Mouse (Mus musculus) kidney, embryonic 14.5 days (tissue): ENCODE results near the gene Srpk2. TPM values are rescaled to one million over a fixed set of nuclear protein-coding genes. Genes with fewer than 3 reads are reported as not detected.

Experiments used
- ATAC-seq: fragments of 200-750 bp; cut with Nextera tagmentation; 2 replicates; pipeline ENCODE4 v1.8.0; 2017; ENCODE audit warnings: moderate number of reproducible peaks, mild to moderate bottlenecking, moderate TSS enrichment, moderate library complexity; ENCODE audit not compliant: low FRiP score, low TSS enrichment
- H3K27ac ChIP-seq: fragments of 300-500 bp; sonication (generic); 2 replicates; pipeline ENCODE4 v1.5.1; 2014; ENCODE audit warnings: low read depth, mild to moderate bottlenecking, low read length, moderate library complexity, mixed read lengths
- H3K27me3 ChIP-seq: fragments of 300-500 bp; sonication (generic); 2 replicates; pipeline ENCODE4 v1.6.1; 2014; ENCODE audit warnings: mild to moderate bottlenecking, low read length; ENCODE audit not compliant: control insufficient read depth, insufficient read depth
- H3K36me3 ChIP-seq: fragments of 300-500 bp; sonication (generic); 2 replicates; pipeline ENCODE4 v1.6.1; 2014; ENCODE audit warnings: low read length, mixed read lengths; ENCODE audit not compliant: control insufficient read depth, insufficient read depth
- H3K4me1 ChIP-seq: fragments of 300-500 bp; sonication (generic); 2 replicates; pipeline ENCODE4 v1.6.1; 2014; ENCODE audit warnings: low read length, mixed read lengths; ENCODE audit not compliant: control insufficient read depth, insufficient read depth
- H3K4me2 ChIP-seq: fragments of 300-500 bp; sonication (generic); replicated peaks from 2 replicates; pipeline ENCODE4 v1.6.1; 2014; ENCODE audit warnings: low read depth, mild to moderate bottlenecking, low read length
- H3K4me3 ChIP-seq: fragments of 300-500 bp; sonication (generic); 2 replicates; pipeline ENCODE4 v1.5.1; 2014; ENCODE audit warnings: mild to moderate bottlenecking, low read length
- H3K9ac ChIP-seq: fragments of 300-500 bp; sonication (generic); 2 replicates; pipeline ENCODE4 v1.6.1; 2014; ENCODE audit warnings: low read depth, mild to moderate bottlenecking, low read length, moderate library complexity
- H3K9me3 ChIP-seq: fragments of 300-500 bp; sonication (generic); 2 replicates; pipeline ENCODE4 v1.6.1; 2016; ENCODE audit warnings: low read length; ENCODE audit not compliant: control insufficient read depth
- WGBS: fragments of 180-500 bp; shearing (Covaris S2); extraction: QIAGEN DNeasy Blood & Tissue Kit; methylation state at CpG from one replicate; pipeline ENCODE4 v1.1.7; 2014; 5-methylcytosine and 5-hydroxymethylcytosine counted together
- polyA plus RNA-seq: library from polyadenylated mRNA; unstranded; fragments of >200 nt; fragmentation: Nextera tagmentation; extraction: Ambion mirVana; gene quantifications from 2 replicates; pipeline ENCODE4 v1.2.1, GENCODE M21; 2014

The Srpk2 gene
- polyA plus RNA-seq, 1 experiment from 2014 or later = 50.8 TPM

DNA sequence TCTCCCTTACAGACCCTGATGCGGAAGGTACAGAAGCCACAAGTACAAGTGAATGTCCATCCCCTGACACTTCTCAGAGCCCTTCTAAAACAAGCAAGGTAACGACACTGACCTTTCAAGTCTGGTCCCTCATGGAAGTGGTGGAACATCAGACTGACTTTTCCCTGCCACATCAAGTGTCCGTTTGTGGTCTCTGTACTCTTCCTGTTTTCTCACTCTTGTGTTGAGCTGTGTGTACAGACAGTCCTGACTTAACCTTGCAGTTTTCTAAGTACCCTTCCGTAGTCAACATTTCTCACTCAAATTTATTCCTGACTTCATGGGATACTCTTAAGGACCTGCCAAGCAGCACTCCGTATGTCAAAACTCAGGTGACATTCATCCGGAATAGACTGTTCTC is 183.7 kb downstream of the Srpk2 start:
- Histone ChIP-seq H3K9me3 (no peaks in the 10 kb centered on the region), H3K9ac (no peak overlapping the region), H3K36me3 (peaks cover 79% of the 10 kb centered on the region), H3K4me2 (no peak overlapping the region), H3K4me1 (no peaks in the 10 kb centered on the region), H3K4me3 (no peak overlapping the region), H3K27me3 (no peaks in the 10 kb centered on the region), H3K27ac (no peak overlapping the region)
- ATAC-seq = no peak
- WGBS = 91% methylated on average over 6 of the region's 6 CpGs

DNA sequence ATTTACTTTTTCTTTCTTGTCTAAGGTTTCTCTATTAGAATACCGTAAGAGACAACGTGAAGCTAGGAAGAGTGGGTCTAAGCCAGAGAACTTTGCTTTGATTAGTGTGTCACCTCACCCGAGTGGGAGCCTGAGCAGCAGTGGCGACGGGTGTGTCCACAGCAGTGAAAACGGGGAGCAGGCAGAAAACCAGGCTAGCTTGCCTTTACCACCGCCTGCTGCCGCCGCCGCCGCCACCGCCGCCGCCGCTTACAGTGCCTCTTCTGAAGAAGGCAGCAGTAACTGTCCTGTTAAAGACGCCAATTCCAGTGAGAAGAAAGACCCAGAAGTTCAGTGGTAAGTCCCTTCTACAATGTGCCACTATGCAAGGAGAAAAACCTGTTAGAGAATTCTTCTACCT is 185.2 kb downstream of the Srpk2 start:
- H3K36me3 ChIP-seq = peaks cover 83% of the 10 kb centered on the region
- no peak overlapping the region for H3K9ac ChIP-seq
- no peak overlapping the region for H3K4me2 ChIP-seq
- H3K9me3 ChIP-seq = no peaks in the 10 kb centered on the region
- no peaks in the 10 kb centered on the region for H3K4me1 ChIP-seq
- no peak overlapping the region for H3K27ac ChIP-seq
- ATAC-seq = no peak
- no peak overlapping the region for H3K4me3 ChIP-seq
- H3K27me3 ChIP-seq = no peaks in the 10 kb centered on the region
- WGBS = 92% methylated on average over 16 of the region's 16 CpGs

DNA sequence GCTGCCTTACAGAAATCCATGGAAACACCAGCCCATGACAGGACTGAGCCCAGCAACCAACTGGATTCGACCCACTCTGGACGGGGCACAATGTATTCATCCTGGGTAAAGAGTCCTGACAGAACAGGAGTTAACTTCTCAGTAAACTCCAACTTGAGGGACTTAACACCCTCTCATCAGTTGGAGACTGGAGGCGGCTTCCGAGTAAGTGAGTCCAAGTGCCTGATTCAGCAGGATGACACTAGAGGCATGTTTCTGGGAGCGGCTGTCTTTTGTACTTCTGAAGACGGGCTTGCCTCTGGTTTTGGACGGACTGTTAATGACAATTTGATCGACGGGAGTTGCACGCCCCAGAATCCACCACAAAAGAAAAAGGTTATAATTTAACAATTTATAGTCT is 186.5 kb downstream of the Srpk2 start:
- Histone ChIP-seq H3K27me3 (no peaks in the 10 kb centered on the region), H3K36me3 (peaks cover 90% of the 10 kb centered on the region), H3K9me3 (no peaks in the 10 kb centered on the region), H3K4me1 (no peaks in the 10 kb centered on the region), H3K4me2 (no peak overlapping the region), H3K27ac (no peak overlapping the region), H3K9ac (no peak overlapping the region), H3K4me3 (no peak overlapping the region)
- 93% methylated on average over 10 of the region's 10 CpGs for WGBS
- no peak for ATAC-seq

DNA sequence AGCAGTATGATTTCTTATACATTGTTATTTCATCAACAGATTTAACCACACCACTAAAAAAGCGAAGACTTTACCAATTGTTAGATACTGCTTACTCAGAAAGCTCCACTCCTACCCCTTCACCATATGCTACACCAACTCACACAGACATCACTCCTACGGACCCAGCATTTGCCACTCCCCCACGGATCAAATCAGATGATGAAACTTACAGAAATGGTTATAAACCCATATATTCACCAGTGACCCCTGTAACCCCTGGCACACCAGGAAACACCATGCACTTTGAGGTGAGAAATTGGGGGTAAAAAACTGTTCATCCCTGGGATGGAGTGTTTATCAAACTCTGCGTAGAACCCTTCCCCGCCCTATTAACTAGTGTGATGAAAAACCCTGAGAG is 187.5 kb downstream of the Srpk2 start:
- no peaks in the 10 kb centered on the region for H3K9me3 ChIP-seq
- no peak overlapping the region for H3K27ac ChIP-seq
- H3K36me3 ChIP-seq = peaks cover 91% of the 10 kb centered on the region
- no peaks in the 10 kb centered on the region for H3K27me3 ChIP-seq
- no peaks in the 10 kb centered on the region for H3K4me1 ChIP-seq
- no peak for ATAC-seq
- H3K9ac ChIP-seq = no peak overlapping the region
- no peak overlapping the region for H3K4me3 ChIP-seq
- H3K4me2 ChIP-seq = no peak overlapping the region
- 86% methylated on average over 5 of the region's 5 CpGs for WGBS

DNA sequence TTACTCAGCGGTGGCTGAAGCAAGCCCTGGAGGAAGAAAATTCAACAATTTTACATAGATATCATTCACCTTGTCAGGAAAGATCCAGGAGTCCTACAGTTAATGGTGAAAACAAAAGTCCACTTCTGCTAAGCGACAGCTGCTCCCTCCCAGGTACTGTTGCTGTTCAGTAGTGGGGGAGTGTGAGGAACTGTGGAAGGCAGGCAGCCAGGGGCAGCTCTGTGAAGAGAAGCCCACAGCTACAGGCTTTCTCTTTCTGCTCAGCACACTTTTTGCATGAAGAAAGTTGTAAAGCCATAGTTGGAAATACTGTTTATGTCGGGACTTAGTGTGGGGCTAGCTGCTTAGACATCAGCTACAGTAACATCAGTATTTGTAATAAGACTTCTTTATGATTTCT is 188.0 kb downstream of the Srpk2 start:
- no peaks in the 10 kb centered on the region for H3K27me3 ChIP-seq
- no peak overlapping the region for H3K4me2 ChIP-seq
- H3K27ac ChIP-seq = no peak overlapping the region
- WGBS = 82% methylated on average over 3 of the region's 3 CpGs
- no peak overlapping the region for H3K4me3 ChIP-seq
- no peaks in the 10 kb centered on the region for H3K4me1 ChIP-seq
- no peak overlapping the region for H3K9ac ChIP-seq
- peaks cover 88% of the 10 kb centered on the region for H3K36me3 ChIP-seq
- no peaks in the 10 kb centered on the region for H3K9me3 ChIP-seq
- ATAC-seq = no peak

DNA sequence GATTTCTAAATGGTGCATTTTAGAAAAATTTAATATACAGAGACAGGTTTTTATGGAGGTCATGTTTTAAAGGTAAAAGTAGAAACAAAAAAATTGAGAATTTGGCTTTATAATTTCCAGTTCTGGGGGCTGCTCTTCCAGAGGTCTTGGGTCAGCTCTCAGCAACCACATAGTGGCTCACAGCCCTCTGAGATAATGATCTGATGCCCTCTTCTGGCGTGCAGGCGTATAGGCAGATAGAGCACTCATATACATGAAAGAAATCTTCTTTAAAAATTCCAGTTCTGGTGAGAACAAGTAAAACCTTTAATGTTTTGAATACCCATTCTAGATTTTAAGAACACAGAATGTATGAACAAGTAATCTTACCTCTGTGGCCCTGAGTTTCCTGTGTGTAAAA is 193.6 kb downstream of the Srpk2 start:
- WGBS = 42% methylated on average over 2 of the region's 2 CpGs
- no peak for ATAC-seq
- Histone ChIP-seq H3K4me1 (no peaks in the 10 kb centered on the region), H3K9ac (no peak overlapping the region), H3K27ac (no peak overlapping the region), H3K27me3 (no peaks in the 10 kb centered on the region), H3K4me2 (no peak overlapping the region), H3K9me3 (no peaks in the 10 kb centered on the region), H3K4me3 (no peak overlapping the region), H3K36me3 (peaks cover 77% of the 10 kb centered on the region)

DNA sequence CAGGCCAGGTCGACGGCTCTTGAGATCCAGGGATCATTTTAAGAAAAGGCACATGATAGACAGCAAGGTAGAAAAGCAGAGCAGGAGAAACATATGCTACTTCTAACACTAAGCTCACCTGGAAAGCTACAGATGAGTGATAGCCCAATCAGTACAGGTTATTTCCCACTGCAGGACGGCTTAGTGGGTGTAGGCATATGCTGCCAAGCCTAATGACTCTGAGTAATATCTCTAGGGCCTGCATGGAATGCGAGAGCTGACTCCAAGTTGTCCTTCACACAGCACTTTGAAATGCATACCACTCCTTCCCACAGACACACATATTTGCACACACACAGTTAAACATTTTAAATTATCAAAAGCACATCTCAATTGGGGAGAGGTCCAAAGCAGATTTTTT is 195.2 kb downstream of the Srpk2 start:
- H3K4me1 ChIP-seq = no peaks in the 10 kb centered on the region
- H3K9me3 ChIP-seq = no peaks in the 10 kb centered on the region
- no peak overlapping the region for H3K27ac ChIP-seq
- no peak for ATAC-seq
- H3K36me3 ChIP-seq = peaks cover 78% of the 10 kb centered on the region
- no peaks in the 10 kb centered on the region for H3K27me3 ChIP-seq
- WGBS = 80% methylated on average over 4 of the region's 4 CpGs
- no peak overlapping the region for H3K9ac ChIP-seq
- no peak overlapping the region for H3K4me2 ChIP-seq
- H3K4me3 ChIP-seq = no peak overlapping the region

DNA sequence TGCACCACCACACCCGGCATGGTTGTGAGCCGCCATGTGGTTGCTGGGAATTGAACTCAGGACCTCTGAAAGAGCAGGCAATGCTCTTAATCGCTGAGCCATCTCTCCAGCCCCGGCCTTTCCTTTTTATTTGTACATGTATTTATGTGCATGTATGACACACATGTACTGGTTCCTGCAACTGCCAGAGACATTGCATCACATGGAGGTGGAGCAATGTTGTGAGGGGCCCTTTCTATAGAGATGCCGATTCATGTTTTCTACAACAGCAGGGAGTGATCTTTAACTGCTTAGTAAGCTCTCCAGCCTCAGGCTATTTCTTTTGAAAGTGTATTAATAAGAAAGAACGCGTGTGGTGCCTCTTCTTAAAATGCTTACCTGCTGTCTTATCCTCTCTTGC is 200.6 kb downstream of the Srpk2 start:
- no peak for ATAC-seq
- no peaks in the 10 kb centered on the region for H3K9me3 ChIP-seq
- WGBS = 97% methylated on average over 7 of the region's 7 CpGs

DNA sequence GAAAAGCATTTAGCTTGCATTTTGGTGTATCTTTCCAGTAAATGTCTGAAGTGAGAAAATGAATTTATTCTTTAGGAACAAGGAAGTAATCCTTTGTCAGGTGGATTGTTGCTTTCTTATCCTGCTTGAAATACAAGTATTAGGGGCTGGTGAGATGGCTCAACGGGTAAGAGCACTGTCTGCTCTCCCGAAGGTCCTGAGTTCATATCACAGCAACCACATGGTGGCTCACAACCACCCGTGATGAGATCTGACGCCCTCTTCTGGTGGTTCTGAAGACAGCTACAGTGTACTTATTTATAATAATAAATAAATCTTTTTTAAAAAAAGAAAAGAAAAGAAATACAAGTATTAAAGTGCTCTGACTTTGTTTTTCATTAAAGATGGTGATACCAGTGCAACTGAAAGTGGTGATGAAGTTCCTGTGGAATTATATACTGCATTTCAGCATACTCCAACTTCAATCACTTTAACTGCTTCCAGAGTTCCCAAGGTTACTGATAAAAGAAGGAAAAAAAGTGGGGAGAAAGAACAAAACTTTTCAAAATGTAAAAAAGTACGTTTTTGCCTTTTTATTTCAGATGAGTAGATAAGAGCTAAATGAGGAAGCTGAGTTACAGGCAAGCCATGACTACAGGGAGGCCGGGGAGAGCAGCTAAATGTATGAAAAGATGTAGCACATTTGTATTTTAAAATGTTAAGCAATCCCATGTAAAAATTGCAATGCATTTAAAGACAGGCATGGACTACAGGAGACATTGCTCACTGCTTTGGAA is 211.1 kb downstream of the Srpk2 start:
- H3K27me3 ChIP-seq = no peaks in the 10 kb centered on the region
- peaks cover 60% of the 10 kb centered on the region for H3K36me3 ChIP-seq
- no peak overlapping the region for H3K4me2 ChIP-seq
- H3K4me1 ChIP-seq = no peaks in the 10 kb centered on the region
- WGBS = 77% methylated on average over 6 of the region's 6 CpGs
- no peak overlapping the region for H3K9ac ChIP-seq
- ATAC-seq = no peak
- no peak overlapping the region for H3K27ac ChIP-seq
- no peaks in the 10 kb centered on the region for H3K9me3 ChIP-seq
- H3K4me3 ChIP-seq = no peak overlapping the region

More for the DNA sequence above, 200.6 kb downstream of the Srpk2 start:
- Histone ChIP-seq H3K4me2 (no peak overlapping the region), H3K27me3 (no peaks in the 10 kb centered on the region), H3K9ac (no peak overlapping the region), H3K27ac (no peak overlapping the region), H3K4me3 (no peak overlapping the region), H3K36me3 (peaks cover 81% of the 10 kb centered on the region), H3K4me1 (no peaks in the 10 kb centered on the region)
